Mouse (Mus musculus) limb, embryonic 12.5 days (tissue): Measurements from ENCODE around the gene Ptdss2. TPM values are rescaled to one million over a fixed set of nuclear protein-coding genes. Genes with fewer than 3 reads are reported as not detected.

Source experiments
- ATAC-seq: fragments of 200-750 bp; cut with Nextera tagmentation; 2 replicates; pipeline ENCODE4 v1.8.0; 2017; ENCODE audit warnings: low read depth, moderate TSS enrichment; ENCODE audit not compliant: insufficient number of reproducible peaks, insufficient read depth, low FRiP score, low TSS enrichment
- H3K27ac ChIP-seq: fragments of 300-500 bp; sonication (generic); 2 replicates; pipeline ENCODE4 v1.5.1; 2016; ENCODE audit warnings: mild to moderate bottlenecking, moderate library complexity
- H3K27me3 ChIP-seq: fragments of 300-500 bp; sonication (generic); 2 replicates; pipeline ENCODE4 v1.6.1; 2016; ENCODE audit warnings: mild to moderate bottlenecking, moderate library complexity
- H3K36me3 ChIP-seq: fragments of 300-500 bp; sonication (generic); 2 replicates; pipeline ENCODE4 v1.6.1; 2016; ENCODE audit warnings: mild to moderate bottlenecking, moderate library complexity
- H3K4me1 ChIP-seq: fragments of 300-500 bp; sonication (generic); replicated peaks from 2 replicates; pipeline ENCODE4 v1.6.1; 2016
- H3K4me2 ChIP-seq: fragments of 300-500 bp; sonication (generic); 2 replicates; pipeline ENCODE4 v1.6.1; 2016; ENCODE audit warnings: mild to moderate bottlenecking, moderate library complexity
- H3K4me3 ChIP-seq: fragments of 300-500 bp; sonication (generic); replicated peaks from 2 replicates; pipeline ENCODE4 v1.5.1; 2016; ENCODE audit warnings: mild to moderate bottlenecking
- H3K9ac ChIP-seq: fragments of 300-500 bp; sonication (generic); replicated peaks from 2 replicates; pipeline ENCODE4 v1.6.1; 2016; ENCODE audit warnings: mild to moderate bottlenecking, moderate library complexity
- H3K9me3 ChIP-seq: fragments of 300-500 bp; sonication (generic); 2 replicates; pipeline ENCODE4 v1.6.1; 2016; ENCODE audit warnings: mild to moderate bottlenecking, moderate library complexity
- WGBS: fragments of 180-500 bp; shearing (Covaris S2); methylation state at CpG from one replicate; pipeline ENCODE4 v1.1.7; 2016; 5-methylcytosine and 5-hydroxymethylcytosine counted together
- polyA plus RNA-seq: library from polyadenylated mRNA; unstranded; fragments of >200 nt; fragmentation: Nextera tagmentation; extraction: Ambion mirVana; gene quantifications from 2 replicates; pipeline ENCODE4 v1.2.1, GENCODE M21; 2016

Ptdss2 gene
- polyA plus RNA-seq, 1 experiment from 2014 or later = 76.0 TPM

- Histone ChIP-seq H3K36me3 (no peaks in the 10 kb centered on the region), H3K4me3 (peak overlapping the region; percentile 56), H3K27me3 (peaks cover 6% of the 10 kb centered on the region; the same call in 1 of the 2 replicates), H3K9ac (peak overlapping the region; percentile 66), H3K4me2 (peak overlapping the region; percentile 69), H3K4me1 (peaks cover 4% of the 10 kb centered on the region; the same call in 1 of the 2 replicates), H3K9me3 (no peaks in the 10 kb centered on the region), H3K27ac (peak overlapping the region; percentile 89)
- peak; percentile 99 for ATAC-seq
- 1% methylated on average over 29 of the region's 29 CpGs for WGBS
Observed at GRCm38 (mm10) chr7:141122689-141123516, 721 bp downstream of the Ptdss2 start.

- 0 out of 2 replicates have a peak, but pooled peaks cover under 1% of the 10 kb centered on the region for H3K27me3 ChIP-seq
- peaks cover 4% of the 10 kb centered on the region; the same call in 1 of the 2 replicates for H3K4me1 ChIP-seq
- peak overlapping the region; percentile 89 for H3K27ac ChIP-seq
- H3K4me2 ChIP-seq = peak overlapping the region; percentile 69
- peak overlapping the region; percentile 56 for H3K4me3 ChIP-seq
- no peaks in the 10 kb centered on the region for H3K36me3 ChIP-seq
- 3% methylated on average over 15 of the region's 15 CpGs for WGBS
- H3K9ac ChIP-seq = peak overlapping the region; percentile 66
- H3K9me3 ChIP-seq = no peaks in the 10 kb centered on the region
- no peak; the same call in 1 of the 2 replicates for ATAC-seq
Observed at GRCm38 (mm10) chr7:141123517-141123856, 1.3 kb downstream of the Ptdss2 start.

GRCm38 (mm10) chr7:141131024-141131820, 9.0 kb downstream of the Ptdss2 start:
- peak overlapping the region; percentile 89 for H3K9ac ChIP-seq
- peaks cover 14% of the 10 kb centered on the region for H3K4me1 ChIP-seq
- no peaks in the 10 kb centered on the region for H3K27me3 ChIP-seq
- WGBS = under 1% methylated on average over 59 of the region's 59 CpGs
- H3K9me3 ChIP-seq = no peaks in the 10 kb centered on the region
- peak overlapping the region; percentile 64; the same call in 1 of the 2 replicates for H3K27ac ChIP-seq
- peak overlapping the region; percentile 88 for H3K4me3 ChIP-seq
- peaks cover 24% of the 10 kb centered on the region for H3K36me3 ChIP-seq
- ATAC-seq = peak; percentile 98
- H3K4me2 ChIP-seq = peak overlapping the region; percentile 84

GRCm38 (mm10) chr7:141131904-141132755, 9.9 kb downstream of the Ptdss2 start:
- peak overlapping the region; percentile 84 for H3K4me2 ChIP-seq
- 56% methylated on average over 12 of the region's 12 CpGs for WGBS
- no peak overlapping the region for H3K27ac ChIP-seq
- ATAC-seq = no peak
- no peaks in the 10 kb centered on the region for H3K27me3 ChIP-seq
- H3K4me3 ChIP-seq = peak overlapping the region; percentile 88
- H3K36me3 ChIP-seq = peaks cover 33% of the 10 kb centered on the region
- H3K9ac ChIP-seq = peak overlapping the region; percentile 89
- H3K9me3 ChIP-seq = no peaks in the 10 kb centered on the region
- peaks cover 14% of the 10 kb centered on the region for H3K4me1 ChIP-seq

- Histone ChIP-seq H3K4me2 (no peak overlapping the region), H3K36me3 (peaks cover 86% of the 10 kb centered on the region), H3K27me3 (no peaks in the 10 kb centered on the region), H3K27ac (no peak overlapping the region), H3K9ac (no peak overlapping the region), H3K4me3 (no peak overlapping the region), H3K4me1 (no peaks in the 10 kb centered on the region), H3K9me3 (no peaks in the 10 kb centered on the region)
- ATAC-seq = no peak
- 91% methylated on average over 4 of the region's 4 CpGs for WGBS
Observed at GRCm38 (mm10) chr7:141141326-141141725, 19.1 kb downstream of the Ptdss2 start.

GRCm38 (mm10) chr7:141143112-141143511, 20.9 kb downstream of the Ptdss2 start:
- 40% methylated on average over 5 of the region's 5 CpGs for WGBS
- no peaks in the 10 kb centered on the region for H3K27me3 ChIP-seq
- peaks cover 85% of the 10 kb centered on the region for H3K36me3 ChIP-seq
- H3K4me2 ChIP-seq = no peak overlapping the region
- no peaks in the 10 kb centered on the region for H3K4me1 ChIP-seq
- no peak for ATAC-seq
- no peak overlapping the region for H3K9ac ChIP-seq
- H3K4me3 ChIP-seq = no peak overlapping the region
- H3K27ac ChIP-seq = no peak overlapping the region
- H3K9me3 ChIP-seq = no peaks in the 10 kb centered on the region

GRCm38 (mm10) chr7:141143861-141144260, 21.7 kb downstream of the Ptdss2 start:
- Histone ChIP-seq H3K4me1 (no peaks in the 10 kb centered on the region), H3K4me3 (no peak overlapping the region), H3K27me3 (no peaks in the 10 kb centered on the region), H3K9me3 (no peaks in the 10 kb centered on the region), H3K4me2 (no peak overlapping the region), H3K36me3 (peaks cover 85% of the 10 kb centered on the region), H3K9ac (no peak overlapping the region), H3K27ac (no peak overlapping the region)
- no peak for ATAC-seq
- 92% methylated on average over 2 of the region's 2 CpGs for WGBS

GRCm38 (mm10) chr7:141144650-141145049, 22.5 kb downstream of the Ptdss2 start:
- WGBS = 88% methylated on average over 3 of the region's 3 CpGs
- no peak for ATAC-seq
- H3K36me3 ChIP-seq = peaks cover 78% of the 10 kb centered on the region

GRCm38 (mm10) chr7:141145403-141145802, 23.2 kb downstream of the Ptdss2 start:
- Histone ChIP-seq H3K36me3 (peaks cover 76% of the 10 kb centered on the region), H3K9ac (no peak overlapping the region), H3K4me2 (no peak overlapping the region), H3K27ac (no peak overlapping the region), H3K27me3 (no peaks in the 10 kb centered on the region), H3K4me1 (no peaks in the 10 kb centered on the region), H3K4me3 (no peak overlapping the region), H3K9me3 (no peaks in the 10 kb centered on the region)
- WGBS = 70% methylated on average over 1 of the region's 1 CpGs
- no peak for ATAC-seq

More at GRCm38 (mm10) chr7:141144650-141145049, 22.5 kb downstream of the Ptdss2 start:
- no peaks in the 10 kb centered on the region for H3K4me1 ChIP-seq
- H3K27me3 ChIP-seq = no peaks in the 10 kb centered on the region
- no peak overlapping the region for H3K27ac ChIP-seq
- no peak overlapping the region for H3K4me3 ChIP-seq
- H3K4me2 ChIP-seq = no peak overlapping the region
- no peak overlapping the region for H3K9ac ChIP-seq
- no peaks in the 10 kb centered on the region for H3K9me3 ChIP-seq

- Histone ChIP-seq H3K9me3 (no peaks in the 10 kb centered on the region), H3K27me3 (no peaks in the 10 kb centered on the region), H3K27ac (no peak overlapping the region), H3K4me1 (no peaks in the 10 kb centered on the region), H3K36me3 (peaks cover 79% of the 10 kb centered on the region), H3K9ac (no peak overlapping the region), H3K4me3 (no peak overlapping the region), H3K4me2 (no peak overlapping the region)
- ATAC-seq = no peak
- WGBS = 95% methylated on average over 12 of the region's 12 CpGs
Observed at GRCm38 (mm10) chr7:141146043-141146595, 23.9 kb downstream of the Ptdss2 start.
